Mouse (Mus musculus): ENCODE data around the gene Ccl2. TPM values are rescaled to one million over a fixed set of nuclear protein-coding genes. Genes with fewer than 3 reads are reported as not detected.

Ccl2 gene
- total and polyA plus RNA-seq, 3 experiments, result 0.21 to 0.49 TPM; not detected in 1

- H3K27me3 ChIP-seq (replicated peaks), result peaks cover 16% of the 10 kb centered on the region
- H3K27ac ChIP-seq (ENCODE audit: insufficient read depth, low read depth), result no peak overlapping the region
Measured at GRCm38 (mm10) chr11:82023769-82024168, 11.6 kb upstream of the Ccl2 start.

DNA sequence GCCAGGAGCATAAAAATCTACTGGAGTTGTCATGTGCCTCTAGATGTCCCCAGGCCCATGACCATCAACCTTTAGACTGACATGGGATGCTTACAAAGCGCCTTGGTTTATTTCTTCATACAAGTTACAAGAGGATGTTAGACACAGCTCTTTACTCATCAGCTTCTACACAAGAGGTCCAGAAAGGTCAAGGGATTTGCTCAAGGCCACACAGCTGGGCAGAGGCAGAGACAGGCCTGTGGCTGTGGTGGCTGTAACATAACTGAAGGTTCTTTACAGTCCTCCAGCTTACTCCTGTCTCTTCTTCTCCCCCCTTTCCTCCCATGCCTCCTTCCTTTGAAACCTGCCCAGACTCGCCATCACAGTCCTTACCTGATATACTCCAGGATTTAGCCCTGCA lies 5.2 kb upstream of the Ccl2 start:
- no peak overlapping the region for H3K4me3 ChIP-seq (replicated peaks in 1 of 3; ENCODE audit: low read depth in 2 of 3, low read length in 2 of 3, poor library complexity in 1 of 3)
- H3K27ac ChIP-seq (ENCODE audit: insufficient read depth, low read depth), result no peak overlapping the region
- in situ Hi-C loops (cut with MboI; ENCODE audit: low pct_ligation_motif_present, low pct_unique_long_range_greater_than_20kb, low sequenced_read_pairs), result no loop called here
- H3K9ac ChIP-seq (ENCODE audit: insufficient read depth, low read depth), result no peak overlapping the region
- DNase-seq (ENCODE audit: extremely low read depth), result no peak
- dilution Hi-C loops (cut with MboI; ENCODE audit: extremely low pct_ligation_motif_present, extremely low pct_unique_long_range_greater_than_20kb, low sequenced_read_pairs), result no loop called here
- H3K9me3 ChIP-seq (replicated peaks; ENCODE audit: low read length), result no peaks in the 10 kb centered on the region
- peaks cover 42% of the 10 kb centered on the region for H3K27me3 ChIP-seq (replicated peaks)
- no peak for TF ChIP-seq BHLHE40 (IDR thresholded peaks at IDR 0.05; ENCODE audit: low read depth, low read length)
- TF ChIP-seq NRF1 (IDR thresholded peaks at IDR 0.05; ENCODE audit: low read depth, low read length), result no peak
- no peak for TF ChIP-seq ZMIZ1 (IDR thresholded peaks at IDR 0.05; ENCODE audit: low read depth, low read length)
- TF ChIP-seq USF2 (conservative IDR thresholded peaks at IDR 0.05; ENCODE audit: low read depth, low read length), result no peak
- TF ChIP-seq TBP (conservative IDR thresholded peaks at IDR 0.05; ENCODE audit: low read depth, low read length), result no peak
- TF ChIP-seq CTCF (conservative IDR thresholded peaks at IDR 0.05 in 1 of 2, IDR thresholded peaks at IDR 0.05 in 1 of 2; ENCODE audit: low read depth in 2 of 2, low read length in 2 of 2), result no peak
- TF ChIP-seq RAD21 (IDR thresholded peaks at IDR 0.05; ENCODE audit: low read depth, low read length), result no peak
- TF ChIP-seq MAZ (IDR thresholded peaks at IDR 0.05; ENCODE audit: low read depth, low read length), result no peak
- TF ChIP-seq SIN3A (IDR thresholded peaks at IDR 0.05; ENCODE audit: low read length), result no peak
- TF ChIP-seq ETS1 (conservative IDR thresholded peaks at IDR 0.05; ENCODE audit: low read depth, low read length), result no peak
- no peak for TF ChIP-seq ZNF384 (IDR thresholded peaks at IDR 0.05; ENCODE audit: low read depth, low read length)
- TF ChIP-seq GABPA (IDR thresholded peaks at IDR 0.05; ENCODE audit: insufficient replicate concordance, low read depth, low read length), result no peak
- TF ChIP-seq ZC3H11A (IDR thresholded peaks at IDR 0.05; ENCODE audit: low read depth, low read length), result no peak
- no peak for TF ChIP-seq RCOR1 (conservative IDR thresholded peaks at IDR 0.05; ENCODE audit: low read depth, low read length)
- TF ChIP-seq ELF1 (IDR thresholded peaks at IDR 0.05; ENCODE audit: low read depth, low read length), result no peak
- no peak for TF ChIP-seq CHD1 (IDR thresholded peaks at IDR 0.05; ENCODE audit: low read depth, low read length)
- TF ChIP-seq TCF12 (IDR thresholded peaks at IDR 0.05; ENCODE audit: low read depth, low read length), result no peak
- no peak for TF ChIP-seq PAX5 (IDR thresholded peaks at IDR 0.05; ENCODE audit: low read length)
- H3K4me1 ChIP-seq (ENCODE audit: control insufficient read depth in 1 of 2, insufficient read depth in 2 of 2), result no peaks in the 10 kb centered on the region
- no peak overlapping the region for H3K4me2 ChIP-seq (ENCODE audit: insufficient read depth, low read depth, poor library complexity, severe bottlenecking)
- no peaks in the 10 kb centered on the region for H3K79me2 ChIP-seq (replicated peaks; ENCODE audit: control insufficient read depth, extremely low read depth, insufficient read depth, poor library complexity, severe bottlenecking)
- H3K36me3 ChIP-seq (replicated peaks in 1 of 2; ENCODE audit: control insufficient read depth in 1 of 2, insufficient read depth in 1 of 2, low read length in 1 of 2), result no peaks in the 10 kb centered on the region

More at GRCm38 (mm10) chr11:82023769-82024168, 11.6 kb upstream of the Ccl2 start:
- Histone ChIP-seq H3K4me3 (replicated peaks in 1 of 3; ENCODE audit: low read depth in 2 of 3, low read length in 2 of 3, poor library complexity in 1 of 3) (no peak overlapping the region), H3K9ac (ENCODE audit: insufficient read depth, low read depth) (no peak overlapping the region), H3K4me1 (ENCODE audit: control insufficient read depth in 1 of 2, insufficient read depth in 2 of 2) (peaks cover 8 to 43% of the 10 kb centered on the region in 2 experiments; a peak in 3 of 4 replicates), H3K4me2 (ENCODE audit: insufficient read depth, low read depth, poor library complexity, severe bottlenecking) (no peak overlapping the region), H3K79me2 (replicated peaks; ENCODE audit: control insufficient read depth, extremely low read depth, insufficient read depth, poor library complexity, severe bottlenecking) (no peaks in the 10 kb centered on the region), H3K36me3 (replicated peaks in 1 of 2; ENCODE audit: control insufficient read depth in 1 of 2, insufficient read depth in 1 of 2, low read length in 1 of 2) (no peaks in the 10 kb centered on the region), H3K9me3 (replicated peaks; ENCODE audit: low read length) (no peaks in the 10 kb centered on the region)
- in situ Hi-C loops (cut with MboI; ENCODE audit: low pct_ligation_motif_present, low pct_unique_long_range_greater_than_20kb, low sequenced_read_pairs) (no loop called here), dilution Hi-C loops (cut with MboI; ENCODE audit: extremely low pct_ligation_motif_present, extremely low pct_unique_long_range_greater_than_20kb, low sequenced_read_pairs) (no loop called here)
- no peak for DNase-seq (ENCODE audit: extremely low read depth)
- no peak for TF ChIP-seq ZC3H11A (IDR thresholded peaks at IDR 0.05; ENCODE audit: low read depth, low read length)

All from CH12.LX (cell line).